Mouse (Mus musculus) stomach, embryonic 14.5 days (tissue): Measurements from ENCODE around the gene Nupr1. TPM values are rescaled to one million over a fixed set of nuclear protein-coding genes. Genes with fewer than 3 reads are reported as not detected.
A peak's percentile ranks its signal among the peaks of the same experiment; 100 is the strongest.

Experiments
- ATAC-seq: fragments of 200-750 bp; cut with Nextera tagmentation; 2 replicates; pipeline ENCODE4 v1.8.0; 2017; ENCODE audit warnings: low read depth, moderate TSS enrichment; ENCODE audit not compliant: insufficient number of reproducible peaks, insufficient read depth, low FRiP score
- H3K27ac ChIP-seq: fragments of 300-500 bp; sonication (generic); 2 replicates; pipeline ENCODE4 v1.5.1; 2014; ENCODE audit warnings: mild to moderate bottlenecking, low read length, moderate library complexity, mixed read lengths
- H3K27me3 ChIP-seq: fragments of 300-500 bp; sonication (generic); 2 replicates; pipeline ENCODE4 v1.6.1; 2014; ENCODE audit warnings: low read length, control low read depth, mixed read lengths; ENCODE audit not compliant: control insufficient read depth, insufficient read depth
- H3K36me3 ChIP-seq: fragments of 300-500 bp; sonication (generic); 2 replicates; pipeline ENCODE4 v1.6.1; 2014; ENCODE audit warnings: mild to moderate bottlenecking, control low read depth, low read length, moderate library complexity, mixed read lengths; ENCODE audit not compliant: control insufficient read depth, insufficient read depth
- H3K4me1 ChIP-seq: fragments of 300-500 bp; sonication (generic); 2 replicates; pipeline ENCODE4 v1.6.1; 2014; ENCODE audit warnings: low read length, control low read depth, mixed read lengths; ENCODE audit not compliant: control insufficient read depth, insufficient read depth
- H3K4me2 ChIP-seq: fragments of 300-500 bp; sonication (generic); replicated peaks from 2 replicates; pipeline ENCODE4 v1.6.1; 2014; ENCODE audit warnings: low read depth, low read length, control low read depth
- H3K4me3 ChIP-seq: fragments of 300-500 bp; sonication (generic); 2 replicates; pipeline ENCODE4 v1.5.1; 2014; ENCODE audit warnings: low read depth, low read length, control low read depth
- H3K9ac ChIP-seq: fragments of 300-500 bp; sonication (generic); replicated peaks from 2 replicates; pipeline ENCODE4 v1.6.1; 2014; ENCODE audit warnings: low read depth, mild to moderate bottlenecking, control low read depth, low read length, moderate library complexity, mixed read lengths
- H3K9me3 ChIP-seq: fragments of 300-500 bp; sonication (generic); 2 replicates; pipeline ENCODE4 v1.6.1; 2016; ENCODE audit warnings: low read depth, low read length, control low read depth; ENCODE audit not compliant: control insufficient read depth
- WGBS: fragments of 180-500 bp; shearing (Covaris S2); extraction: QIAGEN DNeasy Blood & Tissue Kit; methylation state at CpG from one replicate; pipeline ENCODE4 v1.1.7; 2014; 5-methylcytosine and 5-hydroxymethylcytosine counted together
- polyA plus RNA-seq: library from polyadenylated mRNA; unstranded; fragments of >200 nt; fragmentation: Nextera tagmentation; extraction: Ambion mirVana; gene quantifications from 2 replicates; pipeline ENCODE4 v1.2.1, GENCODE M21; 2014

The Nupr1 gene
- polyA plus RNA-seq, 1 experiment from 2014 or later, result 7.0 TPM

DNA sequence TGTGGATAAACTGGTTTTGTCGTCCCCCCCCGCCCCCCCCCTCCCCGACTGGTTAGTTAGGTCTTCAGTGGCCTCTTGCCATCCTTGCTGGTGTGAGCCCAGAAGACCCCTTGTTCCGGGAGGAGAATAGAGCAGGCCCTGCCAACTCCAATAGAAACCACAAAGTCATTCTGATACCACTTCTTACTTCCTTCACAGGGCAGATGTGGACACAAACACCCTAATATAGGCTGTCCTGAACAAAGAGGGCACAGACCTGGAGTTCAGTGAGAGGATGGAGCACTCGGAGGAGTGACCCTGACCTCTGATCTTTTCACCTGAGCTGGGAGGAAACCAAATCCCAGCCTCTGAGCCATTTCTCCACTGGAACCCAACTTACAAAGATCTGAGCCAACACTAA is 28.8 kb downstream of the Nupr1 start:
- no peaks in the 10 kb centered on the region for H3K9me3 ChIP-seq
- H3K27ac ChIP-seq, result no peak overlapping the region
- no peaks in the 10 kb centered on the region for H3K4me1 ChIP-seq
- H3K4me2 ChIP-seq, result no peak overlapping the region
- H3K9ac ChIP-seq, result no peak overlapping the region
- H3K36me3 ChIP-seq, result no peaks in the 10 kb centered on the region
- ATAC-seq, result no peak
- no peaks in the 10 kb centered on the region for H3K27me3 ChIP-seq
- WGBS, result 30% methylated on average over 5 of the region's 5 CpGs
- H3K4me3 ChIP-seq, result no peak overlapping the region

DNA sequence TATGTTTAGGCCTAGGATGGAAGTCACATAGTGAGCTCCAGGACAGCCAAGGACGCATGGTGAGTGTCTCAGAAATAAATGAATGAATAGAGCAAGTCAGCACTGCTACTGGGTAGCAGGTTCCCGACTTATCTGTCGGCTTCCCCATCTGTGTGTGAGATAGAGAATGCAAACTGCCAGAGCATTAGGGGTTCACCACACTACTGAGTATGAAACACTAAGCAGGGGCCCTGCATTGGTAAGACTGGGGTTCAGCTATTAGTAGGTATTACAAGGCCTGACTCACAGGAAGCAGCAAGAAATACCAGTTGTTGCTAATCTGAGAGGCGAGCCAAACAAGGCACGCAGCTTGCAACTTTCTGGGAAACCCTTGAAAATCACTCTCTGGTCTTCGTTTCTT is 31.7 kb downstream of the Nupr1 start:
- Histone ChIP-seq H3K27ac (no peak overlapping the region), H3K27me3 (no peaks in the 10 kb centered on the region), H3K4me2 (no peak overlapping the region), H3K4me1 (no peaks in the 10 kb centered on the region), H3K9me3 (no peaks in the 10 kb centered on the region), H3K9ac (no peak overlapping the region), H3K36me3 (no peaks in the 10 kb centered on the region), H3K4me3 (no peak overlapping the region)
- ATAC-seq, result no peak
- 81% methylated on average over 6 of the region's 6 CpGs for WGBS

GRCm38 (mm10) chr7:126596414-126596813 is 34.2 kb downstream of the Nupr1 start:
- no peak overlapping the region for H3K4me3 ChIP-seq
- no peak overlapping the region for H3K4me2 ChIP-seq
- H3K27ac ChIP-seq, result no peak overlapping the region
- H3K36me3 ChIP-seq, result no peaks in the 10 kb centered on the region
- H3K4me1 ChIP-seq, result no peaks in the 10 kb centered on the region
- WGBS, result 56% methylated on average over 6 of the region's 6 CpGs
- H3K27me3 ChIP-seq, result no peaks in the 10 kb centered on the region
- no peak for ATAC-seq
- no peak overlapping the region for H3K9ac ChIP-seq
- no peaks in the 10 kb centered on the region for H3K9me3 ChIP-seq

DNA sequence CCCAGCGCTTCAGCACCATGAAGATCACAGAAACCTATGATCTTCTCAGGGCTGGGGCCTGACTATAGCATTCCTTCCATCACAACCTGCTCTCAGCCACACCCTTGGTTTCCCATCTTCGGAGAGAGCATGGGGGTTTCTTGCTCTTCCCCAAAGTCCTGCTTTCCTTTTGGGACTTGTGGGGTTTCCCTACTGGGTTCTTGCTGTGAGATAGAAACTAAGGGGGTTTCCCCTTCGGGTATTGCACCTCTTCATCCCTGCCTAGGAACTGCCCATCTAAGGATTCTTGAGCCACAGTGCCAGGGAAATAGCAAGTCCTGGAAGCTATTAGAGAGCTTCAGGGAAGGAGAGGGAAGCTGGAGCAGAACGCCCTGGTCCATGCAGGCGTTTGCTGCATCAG is 34.8 kb downstream of the Nupr1 start:
- no peak for ATAC-seq
- Histone ChIP-seq H3K4me2 (no peak overlapping the region), H3K4me1 (no peaks in the 10 kb centered on the region), H3K27ac (no peak overlapping the region), H3K4me3 (no peak overlapping the region), H3K9me3 (no peaks in the 10 kb centered on the region), H3K27me3 (no peaks in the 10 kb centered on the region), H3K36me3 (no peaks in the 10 kb centered on the region), H3K9ac (no peak overlapping the region)
- 86% methylated on average over 5 of the region's 5 CpGs for WGBS

DNA sequence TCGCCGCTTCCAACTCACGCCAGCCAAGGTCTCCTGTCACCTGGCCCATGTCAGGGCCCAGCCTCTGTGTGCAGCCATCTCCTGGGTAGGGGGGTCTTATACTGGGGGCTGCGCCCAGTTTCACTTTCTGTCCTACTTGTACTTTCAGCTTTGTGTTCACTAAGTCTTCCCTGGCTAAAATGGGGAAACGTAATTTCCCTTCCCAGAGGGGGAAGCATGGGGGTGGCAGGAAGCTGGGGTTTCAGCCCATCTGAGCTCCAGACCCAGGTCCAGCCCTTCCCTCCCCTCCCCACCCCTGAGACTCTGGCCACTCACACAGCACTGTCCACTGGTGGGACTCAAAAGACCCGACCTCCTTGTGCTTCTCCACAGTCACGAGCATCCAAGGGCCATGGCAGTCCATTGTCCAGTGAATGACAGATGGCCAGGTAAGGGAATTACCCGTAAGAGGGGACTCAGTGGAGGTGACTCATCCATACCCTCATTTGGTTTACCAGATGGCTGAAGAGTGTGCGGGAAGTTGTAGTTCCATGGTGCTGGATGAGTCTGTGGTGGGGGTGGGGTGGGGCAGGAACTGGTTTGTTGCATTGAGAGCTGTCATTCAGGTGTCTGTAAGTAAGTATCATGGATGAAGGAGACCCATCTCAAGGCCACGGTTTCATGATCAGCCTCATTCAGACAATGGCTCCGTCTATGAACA is 35.6 kb downstream of the Nupr1 start, which contains the start of gene Il27:
TSS of gene Il27 (minus strand) at position 80 of the 700 bp plus-strand sequence.
- Histone ChIP-seq H3K9me3 (no peaks in the 10 kb centered on the region), H3K27me3 (no peaks in the 10 kb centered on the region), H3K4me3 (no peak within 1 kb of the TSS), H3K27ac (no peak within 1 kb of the TSS), H3K4me1 (no peaks in the 10 kb centered on the region), H3K9ac (no peak within 1 kb of the TSS), H3K4me2 (no peak within 1 kb of the TSS), H3K36me3 (no peaks in the 10 kb centered on the region)
- ATAC-seq, result no peak
- WGBS, result 81% methylated on average over 11 of the region's 11 CpGs

DNA sequence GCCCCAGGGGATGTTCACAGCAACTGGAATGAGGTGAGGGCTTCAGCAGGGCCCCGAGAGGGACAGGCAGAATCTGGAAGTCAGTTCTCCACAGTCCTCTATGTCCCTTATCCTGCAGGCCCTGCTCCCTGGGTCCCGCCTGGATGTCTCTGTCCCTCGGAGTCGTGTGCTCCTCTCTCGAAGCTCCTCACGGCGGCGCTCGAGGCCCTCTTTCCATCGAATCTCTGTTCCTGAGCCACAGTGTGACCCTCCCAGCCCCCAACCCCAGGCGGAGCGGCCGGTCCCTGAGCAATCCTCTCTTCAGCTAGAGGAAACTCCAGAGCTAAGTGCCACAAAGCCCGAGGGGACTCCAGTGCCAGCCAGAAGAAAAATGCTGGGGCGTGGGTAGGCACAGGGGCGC is 42.9 kb downstream of the Nupr1 start:
- Histone ChIP-seq H3K9me3 (no peaks in the 10 kb centered on the region), H3K27ac (no peak overlapping the region), H3K36me3 (no peaks in the 10 kb centered on the region), H3K27me3 (no peaks in the 10 kb centered on the region), H3K4me2 (peak overlapping the region; percentile 15; the same call in 1 of the 2 replicates), H3K9ac (no peak overlapping the region), H3K4me3 (no peak overlapping the region), H3K4me1 (no peaks in the 10 kb centered on the region)
- 6% methylated on average over 16 of the region's 16 CpGs for WGBS
- ATAC-seq, result no peak

- no peaks in the 10 kb centered on the region for H3K9me3 ChIP-seq
- H3K9ac ChIP-seq, result no peak overlapping the region
- no peak overlapping the region for H3K4me2 ChIP-seq
- no peaks in the 10 kb centered on the region for H3K4me1 ChIP-seq
- H3K36me3 ChIP-seq, result no peaks in the 10 kb centered on the region
- no peak overlapping the region for H3K4me3 ChIP-seq
- 41% methylated on average over 8 of the region's 8 CpGs for WGBS
- no peak overlapping the region for H3K27ac ChIP-seq
- no peaks in the 10 kb centered on the region for H3K27me3 ChIP-seq
- ATAC-seq, result no peak
Observed at GRCm38 (mm10) chr7:126586839-126587238, 43.8 kb downstream of the Nupr1 start.

DNA sequence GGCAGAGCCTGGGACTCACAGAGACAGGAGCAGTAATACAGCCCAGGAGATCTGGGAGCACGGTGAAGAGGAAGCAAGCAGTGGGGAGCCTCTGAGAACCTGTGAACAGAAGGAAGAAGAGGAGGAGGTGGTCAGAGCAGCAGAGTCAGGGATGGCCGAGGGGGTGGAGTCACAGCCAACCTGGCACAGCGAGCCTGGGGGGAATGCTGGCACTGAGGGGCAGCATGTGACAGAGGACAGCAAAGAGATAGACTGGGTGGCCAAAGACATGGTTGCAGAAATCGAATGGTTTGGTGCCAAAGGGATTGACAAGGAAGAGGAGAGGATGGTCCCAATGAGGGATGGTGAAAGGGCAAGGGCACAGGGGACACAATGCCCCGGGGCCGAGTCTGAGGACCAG is 44.9 kb downstream of the Nupr1 start, which contains the start of gene Cln3:
TSS of gene Cln3 (minus strand) at position 101 of the 400 bp plus-strand sequence.
- H3K27ac ChIP-seq, result no peak within 1 kb of the TSS
- no peak within 1 kb of the TSS for H3K4me2 ChIP-seq
- WGBS, result 71% methylated on average over 6 of the region's 6 CpGs
- H3K4me1 ChIP-seq, result no peaks in the 10 kb centered on the region
- H3K36me3 ChIP-seq, result no peaks in the 10 kb centered on the region
- no peaks in the 10 kb centered on the region for H3K27me3 ChIP-seq
- no peaks in the 10 kb centered on the region for H3K9me3 ChIP-seq
- ATAC-seq, result no peak
- H3K4me3 ChIP-seq, result no peak within 1 kb of the TSS
- no peak within 1 kb of the TSS for H3K9ac ChIP-seq

DNA sequence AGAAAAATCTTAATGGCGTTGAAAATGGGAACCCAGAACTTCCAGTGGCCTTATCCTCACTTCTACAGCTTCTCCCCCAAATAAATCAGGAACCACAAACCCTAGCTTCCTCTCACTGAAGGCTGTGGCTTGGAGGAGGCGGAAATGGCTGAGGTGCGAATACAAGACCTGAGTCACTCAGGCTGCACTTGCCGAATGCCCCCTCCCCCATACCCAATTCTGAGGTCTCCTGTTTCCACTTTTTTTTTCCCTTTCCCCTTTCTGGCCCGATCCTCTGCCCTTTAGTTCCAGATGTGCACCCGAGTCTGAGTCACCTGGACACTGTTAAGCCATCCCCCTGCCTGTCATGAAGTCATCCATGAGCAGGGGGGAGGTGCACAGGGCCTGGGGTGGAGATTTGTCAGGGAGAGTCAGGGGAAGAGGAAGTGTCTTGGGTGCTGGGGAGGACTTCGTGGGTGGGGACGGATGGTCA is 46.1 kb downstream of the Nupr1 start, which contains the start of gene Apobr:
TSS of gene Apobr (plus strand) at position 437 of the 472 bp plus-strand sequence.
- 74% methylated on average over 8 of the region's 8 CpGs for WGBS
- no peak within 1 kb of the TSS for H3K9ac ChIP-seq
- H3K4me3 ChIP-seq, result peak within 1 kb of the TSS; percentile 58

More for the DNA sequence above, 46.1 kb downstream of the Nupr1 start, which contains the start of gene Apobr:
- no peaks in the 10 kb centered on the region for H3K36me3 ChIP-seq
- no peaks in the 10 kb centered on the region for H3K9me3 ChIP-seq
- H3K4me2 ChIP-seq, result peak within 1 kb of the TSS; percentile 79
- no peaks in the 10 kb centered on the region for H3K27me3 ChIP-seq
- H3K4me1 ChIP-seq, result no peaks in the 10 kb centered on the region
- H3K27ac ChIP-seq, result no peak within 1 kb of the TSS
- ATAC-seq, result no peak
